Mouse (Mus musculus) liver, embryonic 14.5 days (tissue): ENCODE results near the gene Gramd4. TPM values are rescaled to one million over a fixed set of nuclear protein-coding genes. Genes with fewer than 3 reads are reported as not detected.

Experiments used
- ATAC-seq: fragments of 200-750 bp; cut with Nextera tagmentation; 2 replicates; pipeline ENCODE4 v1.8.0; 2017; ENCODE audit warnings: moderate number of reproducible peaks, mild to moderate bottlenecking, moderate library complexity; ENCODE audit not compliant: insufficient read depth
- DNase-seq, 3 experiments: peaks; one replicate each; pipeline ENCODE4 v3.0.0-alpha.2; 2012 to 2013; ENCODE audit warnings: low read depth in 3 of 3, low spot score in 3 of 3
- H3K27ac ChIP-seq: fragments of 300-500 bp; sonication (generic); 2 replicates; pipeline ENCODE4 v1.5.1; 2014; ENCODE audit warnings: moderate library complexity, mild to moderate bottlenecking, control low read depth, inconsistent platforms
- H3K27me3 ChIP-seq: fragments of 300-500 bp; sonication (generic); 2 replicates; pipeline ENCODE4 v1.6.1; 2014; ENCODE audit warnings: mild to moderate bottlenecking, low read length, moderate library complexity; ENCODE audit not compliant: control insufficient read depth, insufficient read depth
- H3K36me3 ChIP-seq: fragments of 300-500 bp; sonication (generic); replicated peaks from 2 replicates; pipeline ENCODE4 v1.6.1; 2014; ENCODE audit warnings: low read depth; ENCODE audit not compliant: control insufficient read depth, insufficient read depth
- H3K4me1 ChIP-seq, 2 experiments: fragments of 200-500 bp in 1 of 2; fragments of 300-500 bp in 1 of 2; sonication (generic) in 1 of 2; replicated peaks; 2 replicates each; pipeline ENCODE4 v1.6.1; 2012 to 2014; ENCODE audit warnings: antibody characterized with exemption in 1 of 2, inconsistent platforms in 1 of 2, low read length in 1 of 2; ENCODE audit not compliant: control insufficient read depth in 2 of 2, insufficient read depth in 2 of 2
- H3K4me2 ChIP-seq: fragments of 300-500 bp; sonication (generic); 2 replicates; pipeline ENCODE4 v1.6.1; 2014; ENCODE audit warnings: low read depth, mild to moderate bottlenecking, control low read depth, moderate library complexity
- H3K4me3 ChIP-seq, 2 experiments: fragments of 200-500 bp in 1 of 2; fragments of 300-500 bp in 1 of 2; sonication (generic) in 1 of 2; 2 replicates each; pipeline ENCODE4 v1.5.1; 2012 to 2014; ENCODE audit warnings: low read depth in 2 of 2, low read length in 2 of 2, mild to moderate bottlenecking in 2 of 2, control low read depth in 1 of 2, inconsistent platforms in 1 of 2, moderate library complexity in 1 of 2; ENCODE audit not compliant: insufficient read depth in 1 of 2
- H3K9ac ChIP-seq: fragments of 300-500 bp; sonication (generic); replicated peaks from 2 replicates; pipeline ENCODE4 v1.6.1; 2014; ENCODE audit warnings: mild to moderate bottlenecking, control low read depth, moderate library complexity
- H3K9me3 ChIP-seq: fragments of 300-500 bp; sonication (generic); 2 replicates; pipeline ENCODE4 v1.6.1; 2016; ENCODE audit warnings: low read length, mixed read lengths; ENCODE audit not compliant: control insufficient read depth
- CTCF ChIP-seq: IDR thresholded peaks from 2 replicates; pipeline ENCODE4 v1.5.1; 2016; ENCODE audit warnings: antibody characterized with exemption, low read depth, control low read depth
- EP300 ChIP-seq: IDR thresholded peaks from 2 replicates; pipeline ENCODE4 v1.6.1; 2016; ENCODE audit warnings: antibody characterized with exemption, low read depth
- WGBS: fragments of 180-500 bp; shearing (Covaris S2); extraction: QIAGEN DNeasy Blood & Tissue Kit; methylation state at CpG from one replicate; pipeline ENCODE4 v1.1.7; 2014; ENCODE audit not compliant: insufficient replicate concordance; 5-methylcytosine and 5-hydroxymethylcytosine counted together
- polyA plus RNA-seq, 2 experiments: library from polyadenylated mRNA; depleted of rRNA in 1 of 2; stranded (reverse) in 1 of 2; unstranded in 1 of 2; fragments of >200 nt; fragmentation: Nextera tagmentation in 1 of 2; extraction: Ambion mirVana in 1 of 2; gene quantifications; 2 replicates each; pipeline versions ENCODE4 v1.2.1 to v1.2.3; 2012 to 2014

Gene Gramd4
- polyA plus RNA-seq, 2 experiments = 2.5 to 7.5 TPM

DNA sequence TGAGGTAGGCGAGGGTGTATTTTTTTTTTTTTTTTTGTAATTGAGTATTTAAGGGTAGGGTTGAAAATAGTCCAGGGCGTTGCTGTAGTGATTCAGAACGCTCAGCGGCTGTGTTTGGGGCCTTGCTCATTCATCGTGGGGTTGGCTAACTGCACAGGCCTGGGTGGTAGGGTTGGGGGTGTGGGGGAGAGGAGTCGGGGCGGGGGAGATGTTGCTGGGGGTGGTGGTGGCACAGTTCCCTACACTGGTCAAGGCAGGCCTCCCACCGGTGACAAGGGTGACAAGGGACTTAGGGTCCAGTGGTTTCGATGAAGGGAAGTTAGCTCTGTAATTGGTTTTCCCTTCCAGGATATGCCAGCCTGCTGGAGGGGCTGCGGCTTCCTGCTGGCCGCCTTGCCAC lies 12.9 kb downstream of the Gramd4 start:
- no peaks in the 10 kb centered on the region for H3K36me3 ChIP-seq
- TF ChIP-seq EP300 (no peak), CTCF (no peak)
- WGBS = 35% methylated on average over 11 of the region's 11 CpGs
- no peak overlapping the region for H3K4me2 ChIP-seq
- ATAC-seq = no peak
- no peak for DNase-seq
- no peaks in the 10 kb centered on the region for H3K9me3 ChIP-seq
- no peak overlapping the region for H3K27ac ChIP-seq
- H3K4me1 ChIP-seq = peaks cover 3 to 26% of the 10 kb centered on the region in 2 experiments
- H3K9ac ChIP-seq = no peak overlapping the region; the same call in 1 of the 2 replicates
- no peaks in the 10 kb centered on the region for H3K27me3 ChIP-seq
- no peak overlapping the region for H3K4me3 ChIP-seq

DNA sequence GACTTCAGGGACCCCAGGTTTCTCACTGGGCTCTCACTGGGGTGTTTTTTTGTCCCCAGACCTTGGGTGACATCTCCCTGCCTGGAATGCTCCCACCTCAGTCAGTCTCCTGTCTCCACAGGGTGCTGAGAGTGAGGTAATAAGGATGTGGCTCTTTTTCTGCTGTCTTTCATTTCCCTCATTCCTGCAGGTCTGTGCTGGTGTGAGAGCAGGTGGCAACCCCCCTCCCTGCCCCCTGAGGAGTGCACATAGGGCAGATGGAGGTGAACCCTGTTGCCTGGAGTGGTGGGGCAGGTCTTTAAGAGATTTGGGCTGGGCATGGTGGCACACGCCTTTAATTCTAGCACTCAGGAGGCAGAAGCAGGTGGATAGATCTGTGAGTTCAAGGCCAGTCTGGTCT lies 13.7 kb downstream of the Gramd4 start:
- Histone ChIP-seq H3K9me3 (no peaks in the 10 kb centered on the region), H3K9ac (no peak overlapping the region), H3K27me3 (no peaks in the 10 kb centered on the region), H3K36me3 (no peaks in the 10 kb centered on the region), H3K27ac (no peak overlapping the region), H3K4me1 (peaks cover 2 to 24% of the 10 kb centered on the region in 2 experiments), H3K4me2 (no peak overlapping the region), H3K4me3 (no peak overlapping the region)
- DNase-seq (no peak), ATAC-seq (no peak)
- TF ChIP-seq EP300 (no peak), CTCF (no peak)
- WGBS = 58% methylated on average over 1 of the region's 1 CpGs

DNA sequence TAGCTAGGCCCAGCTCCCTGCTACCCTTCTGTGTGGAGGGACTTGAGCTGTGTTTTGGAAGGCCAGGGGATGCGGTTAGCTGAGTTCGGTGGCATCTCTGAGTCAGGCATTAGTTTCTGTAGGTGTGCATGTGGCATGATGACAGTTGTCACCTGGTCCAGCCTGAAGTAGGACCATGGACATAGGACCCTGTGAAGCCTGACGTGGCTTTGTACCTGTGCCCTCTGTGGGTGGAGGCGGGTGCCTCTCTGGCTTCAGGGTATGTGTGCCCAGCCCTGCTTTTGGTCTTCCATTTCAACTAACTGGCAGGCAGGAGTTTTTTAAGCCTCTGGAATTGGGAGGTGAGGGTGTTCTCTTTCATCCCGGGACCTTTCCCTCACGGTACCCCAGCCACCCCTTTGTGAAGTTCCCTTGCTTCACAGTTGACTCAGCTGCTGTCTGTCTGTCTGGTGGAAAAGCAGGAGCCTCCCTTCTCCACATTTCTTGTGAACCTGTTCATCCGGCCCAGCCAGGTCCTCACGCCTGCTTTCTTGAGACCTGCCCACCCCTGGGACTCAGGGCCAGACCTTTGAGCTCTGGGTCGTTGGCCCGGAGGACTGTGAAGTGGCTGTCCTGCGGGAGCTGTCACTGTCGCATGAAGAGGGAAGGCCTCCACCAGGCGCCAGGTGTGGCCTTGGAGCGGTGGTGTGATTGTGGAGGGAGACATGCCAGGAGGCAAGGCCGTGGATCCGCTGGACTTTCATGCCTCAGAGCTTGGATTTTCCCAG lies 16.9 kb downstream of the Gramd4 start:
- peaks cover 2 to 16% of the 10 kb centered on the region in 2 experiments; a peak in 3 of 4 replicates for H3K4me1 ChIP-seq
- H3K27me3 ChIP-seq = no peaks in the 10 kb centered on the region
- no peaks in the 10 kb centered on the region for H3K9me3 ChIP-seq
- ATAC-seq (no peak), DNase-seq (no peak)
- H3K4me3 ChIP-seq = no peak overlapping the region
- no peak overlapping the region for H3K4me2 ChIP-seq
- TF ChIP-seq CTCF (no peak), EP300 (no peak)
- WGBS = 82% methylated on average over 16 of the region's 16 CpGs
- no peaks in the 10 kb centered on the region for H3K36me3 ChIP-seq
- no peak overlapping the region for H3K27ac ChIP-seq
- H3K9ac ChIP-seq = no peak overlapping the region

DNA sequence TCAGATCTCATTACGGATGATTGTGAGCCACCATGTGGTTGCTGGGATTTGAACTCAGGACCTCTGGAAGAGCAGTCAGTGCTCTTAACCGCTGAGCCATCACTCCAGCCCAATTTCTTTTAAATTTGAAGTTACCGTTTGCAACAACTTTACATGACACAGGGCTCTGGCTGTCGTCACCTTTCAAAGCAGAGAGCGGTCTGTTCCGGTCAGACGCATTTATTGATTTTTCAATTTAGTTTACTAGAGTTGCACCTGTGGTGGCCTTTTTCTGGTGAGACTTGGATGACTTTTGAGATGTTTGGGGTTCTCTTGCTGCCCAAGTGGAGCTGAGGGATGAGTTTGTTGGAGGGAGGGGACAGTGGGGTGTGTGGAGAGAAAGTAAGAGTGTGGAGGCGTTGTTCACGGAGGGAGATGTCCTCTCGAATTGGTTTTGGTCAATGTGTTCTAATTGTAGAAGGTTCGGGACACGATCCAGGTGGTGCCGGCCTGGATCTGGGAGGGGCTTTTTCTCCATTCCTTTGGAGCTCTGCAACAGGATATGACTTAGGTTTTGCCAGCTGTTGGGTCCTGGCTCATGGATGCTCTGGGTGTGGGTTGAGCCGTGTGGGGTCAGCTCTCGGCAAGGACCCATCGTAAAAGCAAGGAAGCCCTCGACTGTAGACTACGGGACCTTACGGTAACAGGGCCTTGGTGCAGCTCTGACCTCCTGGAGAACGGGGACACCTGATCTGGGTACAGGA lies 18.0 kb downstream of the Gramd4 start:
- Histone ChIP-seq H3K9me3 (no peaks in the 10 kb centered on the region), H3K27ac (no peak overlapping the region), H3K4me2 (no peak overlapping the region), H3K9ac (no peak overlapping the region), H3K27me3 (no peaks in the 10 kb centered on the region), H3K36me3 (no peaks in the 10 kb centered on the region), H3K4me3 (no peak overlapping the region), H3K4me1 (peaks cover 0 to 8% of the 10 kb centered on the region in 2 experiments; a peak in 3 of 4 replicates)
- DNase-seq (no peak), ATAC-seq (no peak)
- TF ChIP-seq EP300 (no peak), CTCF (no peak)
- WGBS = 84% methylated on average over 20 of the region's 20 CpGs

DNA sequence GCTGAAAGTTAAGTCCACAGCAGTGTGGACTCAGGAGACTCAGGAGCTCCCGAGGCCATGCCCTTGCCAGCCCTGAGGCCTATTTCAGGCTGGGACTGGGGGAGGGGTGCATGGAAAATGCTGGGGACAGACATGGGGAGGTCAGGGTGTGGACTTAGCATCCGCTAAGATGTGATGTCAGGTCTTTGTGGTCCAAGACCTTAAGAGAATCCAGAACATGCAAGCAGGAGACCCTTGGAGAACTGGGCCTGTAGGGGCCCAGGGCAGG lies 18.5 kb downstream of the Gramd4 start:
- Histone ChIP-seq H3K4me3 (no peak overlapping the region), H3K27ac (no peak overlapping the region), H3K4me2 (no peak overlapping the region), H3K27me3 (no peaks in the 10 kb centered on the region), H3K4me1 (peaks cover 0 to 6% of the 10 kb centered on the region in 2 experiments; a peak in 1 of 4 replicates), H3K36me3 (no peaks in the 10 kb centered on the region), H3K9me3 (no peaks in the 10 kb centered on the region), H3K9ac (no peak overlapping the region)
- 75% methylated on average over 2 of the region's 2 CpGs for WGBS
- TF ChIP-seq EP300 (no peak), CTCF (no peak)
- ATAC-seq = no peak
- DNase-seq = no peak
